Mouse (Mus musculus): ENCODE measurements around the gene Chd9.

The Chd9 gene

GRCm38 (mm10) chr8:91098106-91098505, 270.0 kb downstream of the Chd9 start:
- DNase-seq = no peak

All from right cerebral cortex, postnatal 14 days (tissue).